ENCODE assay signal across 13 mouse cellular contexts in the genomic region with DNA sequence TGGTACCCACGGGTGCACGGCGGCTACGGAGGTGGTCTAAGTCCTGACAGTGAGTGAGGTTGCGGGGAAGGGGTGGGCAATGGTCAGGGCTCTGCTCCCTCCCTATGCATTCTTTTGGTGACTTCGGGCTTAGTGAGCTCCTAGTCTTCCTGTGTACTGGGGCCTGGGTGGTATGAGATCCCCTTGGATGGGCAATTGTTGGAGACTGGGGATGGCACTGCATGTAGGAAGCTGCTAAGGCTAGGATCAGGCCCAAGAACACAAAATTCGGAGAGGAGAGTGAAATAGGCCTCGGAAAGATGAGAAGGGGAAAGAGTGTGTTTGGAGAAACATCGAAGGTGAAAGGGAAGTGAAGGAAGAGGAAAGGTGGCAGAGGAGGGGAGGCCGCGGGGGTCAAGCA. TPM values are rescaled to one million over a fixed set of nuclear protein-coding genes. Genes with fewer than 3 reads are reported as not detected.
DNase-seq lines count a peak whose midpoint lies in the region; ATAC-seq and TF ChIP-seq lines count a peak whose summit lies in the region.
"Had no signal": no experiment of that assay in that cellular context is flagged by ENCODE, and none has a peak within 500 bp of the region (broad histone marks: within the 10 kb centered on the region; RNA-seq: fewer than 3 reads in every experiment).

No protein-coding gene starts in this region.

- 0 out of 2 replicates have a peak overlapping the region, but pooled peaks have one; percentile 72 for H3K4me2 ChIP-seq in intestine, embryonic 14.5 days (ENCODE audit: low read length)
- H3K4me2 ChIP-seq in intestine, postnatal 0 days (replicated peaks; ENCODE audit: low read depth) = no peak overlapping the region
- H3K4me2 ChIP-seq in embryonic facial prominence, embryonic 11.5 days (ENCODE audit: low read depth, low read length) = peak overlapping the region; percentile 87; the same call in 1 of the 2 replicates
- H3K4me2 ChIP-seq in hindbrain, embryonic 12.5 days (replicated peaks) = peak overlapping the region; percentile 65; the same call in 1 of the 2 replicates
- H3K4me2 ChIP-seq in midbrain, postnatal 0 days (ENCODE audit: low read depth, low read length, poor library complexity, severe bottlenecking) = no peak overlapping the region

- no peaks in the 10 kb centered on the region for H3K36me3 ChIP-seq in intestine, embryonic 14.5 days (ENCODE audit: control insufficient read depth, insufficient read depth, low read length)
- H3K36me3 ChIP-seq in intestine, postnatal 0 days (ENCODE audit: control insufficient read depth, insufficient read depth) = no peaks in the 10 kb centered on the region
- H3K36me3 ChIP-seq in embryonic facial prominence, embryonic 11.5 days (replicated peaks; ENCODE audit: control insufficient read depth, insufficient read depth, low read depth, low read length) = no peaks in the 10 kb centered on the region
- H3K36me3 ChIP-seq in hindbrain, embryonic 12.5 days = no peaks in the 10 kb centered on the region
- no peaks in the 10 kb centered on the region for H3K36me3 ChIP-seq in midbrain, postnatal 0 days (ENCODE audit: insufficient read depth, low read length)

- 3% methylated on average over 11 of the region's 11 CpGs for WGBS in intestine, embryonic 14.5 days
- 7% methylated on average over 11 of the region's 11 CpGs for WGBS in intestine, postnatal 0 days
- WGBS in embryonic facial prominence, embryonic 11.5 days = under 1% methylated on average over 11 of the region's 11 CpGs
- WGBS in hindbrain, embryonic 12.5 days = under 1% methylated on average over 11 of the region's 11 CpGs
- 3% methylated on average over 11 of the region's 11 CpGs for WGBS in midbrain, postnatal 0 days

- DNase-seq in intestine, embryonic 14.5 days (ENCODE audit: low spot score) = no peak
- DNase-seq in embryonic facial prominence, embryonic 11.5 days (ENCODE audit: low spot score) = no peak
- no peak for DNase-seq in midbrain, postnatal 0 days (ENCODE audit: low spot score)
- no peak for DNase-seq in urinary bladder, postnatal 14 days (ENCODE audit: low spot score)
- DNase-seq in right cerebral cortex, adult 2 months (ENCODE audit: low spot score in 2 of 2) = no peak
- no peak for DNase-seq in layer of hippocampus, postnatal 10 days (ENCODE audit: low spot score in 2 of 2)
- DNase-seq: liver, postnatal 0 days had no signal

- 0 out of 2 replicates have a peak, but pooled peaks cover 2% of the 10 kb centered on the region for H3K9me3 ChIP-seq in intestine, embryonic 14.5 days (ENCODE audit: control insufficient read depth, low read length)
- H3K9me3 ChIP-seq in intestine, postnatal 0 days (ENCODE audit: control insufficient read depth) = no peaks in the 10 kb centered on the region
- H3K9me3 ChIP-seq in embryonic facial prominence, embryonic 11.5 days (replicated peaks; ENCODE audit: control insufficient read depth, low read length) = no peaks in the 10 kb centered on the region
- no peaks in the 10 kb centered on the region for H3K9me3 ChIP-seq in hindbrain, embryonic 12.5 days (replicated peaks)
- H3K9me3 ChIP-seq in midbrain, postnatal 0 days (ENCODE audit: low read length) = no peaks in the 10 kb centered on the region

- TF ChIP-seq CTCF in intestine, postnatal 0 days (IDR thresholded peaks at IDR 0.05; ENCODE audit: low read depth) = no peak
- no peak for TF ChIP-seq CTCF in midbrain, postnatal 0 days (IDR thresholded peaks at IDR 0.05)

- H3K4me3 ChIP-seq in intestine, embryonic 14.5 days (ENCODE audit: low read depth, low read length) = peak overlapping the region; percentile 51; the same call in 1 of the 2 replicates
- H3K4me3 ChIP-seq in intestine, postnatal 0 days (ENCODE audit: low read depth, low read length) = no peak overlapping the region
- H3K4me3 ChIP-seq in embryonic facial prominence, embryonic 11.5 days (ENCODE audit: low read depth, low read length) = peak overlapping the region; percentile 55
- H3K4me3 ChIP-seq in hindbrain, embryonic 12.5 days = peak overlapping the region; percentile 45
- peak overlapping the region; percentile 30; the same call in 1 of the 2 replicates for H3K4me3 ChIP-seq in midbrain, postnatal 0 days (ENCODE audit: low read depth, low read length)
- H3K4me3 ChIP-seq: myocyte had no signal

- H3K9ac ChIP-seq in intestine, embryonic 14.5 days (ENCODE audit: low read length) = no peak overlapping the region
- no peak overlapping the region for H3K9ac ChIP-seq in intestine, postnatal 0 days (ENCODE audit: low read depth, low read length)
- H3K9ac ChIP-seq in embryonic facial prominence, embryonic 11.5 days (replicated peaks; ENCODE audit: low read length) = no peak overlapping the region; the same call in 1 of the 2 replicates
- H3K9ac ChIP-seq in hindbrain, embryonic 12.5 days = no peak overlapping the region
- no peak overlapping the region for H3K9ac ChIP-seq in midbrain, postnatal 0 days (replicated peaks; ENCODE audit: low read length, poor library complexity, severe bottlenecking)
- H3K9ac ChIP-seq: liver, postnatal 0 days had no signal

- ATAC-seq in intestine, embryonic 14.5 days (replicated peaks; ENCODE audit: low FRiP score, low TSS enrichment, low read depth) = no peak
- ATAC-seq in intestine, postnatal 0 days = no peak
- no peak for ATAC-seq in embryonic facial prominence, embryonic 11.5 days (replicated peaks; ENCODE audit: insufficient number of reproducible peaks, low FRiP score, low TSS enrichment, low read depth)
- no peak for ATAC-seq in hindbrain, embryonic 12.5 days (ENCODE audit: low FRiP score)
- ATAC-seq in midbrain, postnatal 0 days (ENCODE audit: low FRiP score) = no peak
- ATAC-seq: liver, postnatal 0 days had no signal

- peaks cover 2% of the 10 kb centered on the region; the same call in 1 of the 2 replicates for H3K4me1 ChIP-seq in intestine, embryonic 14.5 days (replicated peaks; ENCODE audit: control insufficient read depth, insufficient read depth, low read length)
- H3K4me1 ChIP-seq in intestine, postnatal 0 days (replicated peaks; ENCODE audit: control insufficient read depth, insufficient read depth, low read length) = no peaks in the 10 kb centered on the region
- peaks cover 7% of the 10 kb centered on the region for H3K4me1 ChIP-seq in embryonic facial prominence, embryonic 11.5 days (ENCODE audit: control insufficient read depth, insufficient read depth, low read length)
- peaks cover 28% of the 10 kb centered on the region for H3K4me1 ChIP-seq in hindbrain, embryonic 12.5 days
- H3K4me1 ChIP-seq in midbrain, postnatal 0 days (ENCODE audit: insufficient read depth, low read length) = peaks cover 3% of the 10 kb centered on the region; the same call in 1 of the 2 replicates

- H3K27me3 ChIP-seq in intestine, embryonic 14.5 days (replicated peaks; ENCODE audit: control insufficient read depth, insufficient read depth, low read length) = peaks cover 100% of the 10 kb centered on the region
- peaks cover 99% of the 10 kb centered on the region for H3K27me3 ChIP-seq in intestine, postnatal 0 days (replicated peaks; ENCODE audit: control insufficient read depth, insufficient read depth, low read length)
- peaks cover 96% of the 10 kb centered on the region for H3K27me3 ChIP-seq in embryonic facial prominence, embryonic 11.5 days (ENCODE audit: control insufficient read depth, insufficient read depth, low read length)
- H3K27me3 ChIP-seq in hindbrain, embryonic 12.5 days = peaks cover 100% of the 10 kb centered on the region
- peaks cover 100% of the 10 kb centered on the region for H3K27me3 ChIP-seq in midbrain, postnatal 0 days (ENCODE audit: insufficient read depth, low read length)

- H3K27ac ChIP-seq in intestine, embryonic 14.5 days (ENCODE audit: low read depth) = no peak overlapping the region
- no peak overlapping the region for H3K27ac ChIP-seq in intestine, postnatal 0 days (ENCODE audit: low read depth, low read length)
- no peak overlapping the region for H3K27ac ChIP-seq in embryonic facial prominence, embryonic 11.5 days (replicated peaks; ENCODE audit: low read depth, low read length)
- H3K27ac ChIP-seq in hindbrain, embryonic 12.5 days = no peak overlapping the region
- H3K27ac ChIP-seq in midbrain, postnatal 0 days (ENCODE audit: low read depth, low read length) = no peak overlapping the region

RNA-seq across cellular contexts. Expression of a gene that starts 0.5 kb away (rescaled TPM):
- polyA plus RNA-seq in intestine, embryonic 14.5 days (2014; fragmentation: Nextera tagmentation; extraction: Ambion mirVana) = not detected in 2 replicates
- not detected in 2 replicates for polyA plus RNA-seq in intestine, postnatal 0 days (2015; fragmentation: Nextera tagmentation; extraction: Ambion mirVana)
- polyA plus RNA-seq in embryonic facial prominence, embryonic 11.5 days (2014; fragmentation: Nextera tagmentation; extraction: Ambion mirVana) = 11.8 and 12.3 TPM in 2 replicates
- polyA plus RNA-seq in hindbrain, embryonic 12.5 days (2016; fragmentation: Nextera tagmentation; extraction: Ambion mirVana) = 15.5 and 17.3 TPM in 2 replicates
- total RNA-seq in midbrain, postnatal 0 days (2014; rRNA removed) = not detected in 2 replicates
- not detected in 2 replicates for polyA plus RNA-seq in midbrain, postnatal 0 days (2015; fragmentation: Nextera tagmentation; extraction: Ambion mirVana)
- not detected for total RNA-seq in layer of hippocampus, postnatal 10 days (2021)
- total RNA-seq: adrenal gland, adult 18-20 months; layer of hippocampus, adult 8-10 months had no signal
- polyA plus RNA-seq: heart, postnatal 0 days; liver, postnatal 0 days; myocyte had no signal

Comparison
In these comparisons a context has a peak if more than half of its experiments do, and no peak if none do; other contexts are left out.
1. H3K4me2 ChIP-seq: peak in intestine, embryonic 14.5 days (single experiment), embryonic facial prominence, embryonic 11.5 days (single experiment) and hindbrain, embryonic 12.5 days (single experiment); none in intestine, postnatal 0 days (single experiment) and midbrain, postnatal 0 days (single experiment).
2. RNA of a gene that starts 0.5 kb away (polyA plus RNA-seq): 15.5 to 17.3 TPM in hindbrain, embryonic 12.5 days and 11.8 to 12.3 TPM in embryonic facial prominence, embryonic 11.5 days; not detected in intestine, embryonic 14.5 days, not detected in intestine, postnatal 0 days and not detected in midbrain, postnatal 0 days; every median in the first group is over 10 times any median in the second.